Mouse (Mus musculus): ENCODE measurements around the gene Setd4. TPM values are rescaled to one million over a fixed set of nuclear protein-coding genes. Genes with fewer than 3 reads are reported as not detected.
A peak's percentile ranks its signal among the peaks of the same experiment; 100 is the strongest.

The Setd4 gene
- polyA plus RNA-seq, 1 experiment from 2014 or later, result 17.7 TPM

DNA sequence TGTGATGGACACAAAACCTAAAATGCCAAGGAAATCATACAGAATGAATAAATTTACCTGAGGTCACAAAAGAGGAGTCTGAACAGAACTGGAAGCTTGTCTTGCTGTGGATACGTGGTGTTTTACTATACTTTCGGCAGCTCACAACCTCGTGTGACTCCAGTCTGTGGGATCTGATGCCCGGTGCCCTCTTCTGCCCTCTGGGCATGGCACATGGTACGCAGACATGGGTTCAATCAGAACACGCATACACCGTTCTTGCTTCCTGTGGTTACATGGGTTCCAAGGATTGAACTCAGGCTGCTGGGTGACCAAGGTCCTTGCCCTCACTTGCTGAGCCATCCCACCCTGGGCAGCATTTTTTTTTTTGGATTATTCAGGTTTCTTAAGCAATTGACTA, 2.3 kb upstream of the Setd4 start:
- H3K36me3 ChIP-seq (replicated peaks), result peaks cover 25% of the 10 kb centered on the region
- no peak for DNase-seq (ENCODE audit: low spot score)
- H3K4me3 ChIP-seq, result no peak overlapping the region
- H3K4me1 ChIP-seq, result peaks cover 37% of the 10 kb centered on the region
- no peak overlapping the region for H3K27ac ChIP-seq (replicated peaks)
- H3K27me3 ChIP-seq (replicated peaks; ENCODE audit: low read depth, poor library complexity, severe bottlenecking), result no peaks in the 10 kb centered on the region
- H3K9me3 ChIP-seq, result no peaks in the 10 kb centered on the region
- 83% methylated on average over 7 of the region's 7 CpGs for whole genome bisulfite sequencing

DNA sequence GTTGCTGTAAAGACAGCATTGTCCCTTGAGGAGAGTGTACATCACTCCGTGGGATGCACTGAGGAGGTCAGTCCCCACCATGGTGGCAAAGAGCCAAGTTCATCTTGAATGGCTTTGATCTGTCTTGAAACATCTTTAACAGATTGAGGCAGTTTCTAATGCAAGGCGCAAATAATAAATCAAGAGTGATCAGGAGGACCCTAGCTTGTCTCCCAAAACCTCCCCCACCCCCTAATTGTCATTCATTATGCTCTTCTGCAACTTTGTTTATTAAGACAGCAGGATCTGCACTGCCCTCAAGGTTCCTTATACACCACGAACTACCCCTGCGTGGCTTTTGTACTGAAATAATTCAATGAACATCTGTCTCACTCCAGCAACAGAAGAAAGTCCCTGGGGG, 1.7 kb upstream of the Setd4 start, which contains the start of gene Cbr1:
TSS of gene Cbr1 (plus strand) at position 301 of the 400 bp plus-strand sequence.
- Histone ChIP-seq H3K4me1 (peaks cover 37% of the 10 kb centered on the region), H3K9me3 (no peaks in the 10 kb centered on the region), H3K36me3 (replicated peaks) (peaks cover 19% of the 10 kb centered on the region), H3K27ac (replicated peaks) (no peak within 1 kb of the TSS), H3K27me3 (replicated peaks; ENCODE audit: low read depth, poor library complexity, severe bottlenecking) (no peaks in the 10 kb centered on the region), H3K4me3 (peak within 1 kb of the TSS; percentile 72)
- 69% methylated on average over 4 of the region's 4 CpGs for WGBS
- no peak for DNase-seq (ENCODE audit: low spot score)

DNA sequence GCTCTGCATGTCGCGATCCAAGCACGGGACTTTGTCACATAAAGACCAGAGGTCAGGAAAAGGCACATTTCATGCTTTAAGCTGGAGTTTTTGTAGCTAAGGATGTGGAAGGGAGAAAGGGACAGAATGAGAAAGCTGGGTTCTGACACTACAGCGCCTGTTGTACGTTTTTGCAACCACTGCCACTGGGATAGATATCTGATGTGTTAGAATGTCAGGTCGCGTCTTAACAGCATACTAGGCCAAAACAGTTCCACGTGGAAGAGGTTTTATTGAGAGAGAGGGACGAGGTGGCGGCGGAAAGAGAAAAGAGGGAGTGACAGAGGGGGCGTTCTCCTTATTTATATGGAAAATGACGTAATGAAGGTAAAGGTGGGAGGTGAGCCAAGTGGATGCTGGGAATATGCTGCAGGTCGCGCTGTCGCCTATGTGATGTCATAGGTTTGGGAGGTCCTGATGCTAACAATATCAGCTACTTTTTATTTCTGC, 662 bp upstream of the Setd4 start:
- H3K27ac ChIP-seq (replicated peaks), result peak overlapping the region; percentile 93
- H3K27me3 ChIP-seq (replicated peaks; ENCODE audit: low read depth, poor library complexity, severe bottlenecking), result no peaks in the 10 kb centered on the region
- H3K9me3 ChIP-seq, result no peaks in the 10 kb centered on the region
- H3K4me1 ChIP-seq, result peaks cover 37% of the 10 kb centered on the region
- peaks cover 9% of the 10 kb centered on the region for H3K36me3 ChIP-seq (replicated peaks)
- peak overlapping the region; percentile 72 for H3K4me3 ChIP-seq
- peak; percentile 39 for DNase-seq (ENCODE audit: low spot score)
- 3% methylated on average over 16 of the region's 16 CpGs for WGBS

DNA sequence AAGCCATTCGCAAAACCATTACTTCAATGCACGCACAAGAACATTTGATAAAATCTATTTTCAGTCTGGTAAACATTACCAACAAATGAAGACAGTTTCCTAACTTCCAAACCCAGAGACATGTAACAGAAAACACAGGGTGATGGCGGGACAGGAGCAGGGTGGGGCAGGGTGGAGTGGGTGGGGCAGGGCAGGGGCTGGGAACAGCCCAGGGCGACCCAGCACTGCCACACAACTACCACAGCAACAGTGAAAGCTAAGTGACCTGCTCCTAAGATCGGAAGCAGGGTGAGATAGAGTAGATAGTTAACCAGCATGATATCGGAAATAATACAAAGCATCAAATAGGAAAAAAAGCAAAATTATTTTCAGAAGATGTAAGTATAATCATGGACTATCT, 4.4 kb downstream of the Setd4 start:
- H3K27me3 ChIP-seq (replicated peaks; ENCODE audit: low read depth, poor library complexity, severe bottlenecking), result no peaks in the 10 kb centered on the region
- H3K4me1 ChIP-seq, result peaks cover 13% of the 10 kb centered on the region
- DNase-seq (ENCODE audit: low spot score), result no peak
- no peaks in the 10 kb centered on the region for H3K9me3 ChIP-seq
- 91% methylated on average over 6 of the region's 6 CpGs for WGBS
- no peak overlapping the region for H3K4me3 ChIP-seq
- peaks cover 36% of the 10 kb centered on the region for H3K36me3 ChIP-seq (replicated peaks)
- H3K27ac ChIP-seq (replicated peaks), result no peak overlapping the region

DNA sequence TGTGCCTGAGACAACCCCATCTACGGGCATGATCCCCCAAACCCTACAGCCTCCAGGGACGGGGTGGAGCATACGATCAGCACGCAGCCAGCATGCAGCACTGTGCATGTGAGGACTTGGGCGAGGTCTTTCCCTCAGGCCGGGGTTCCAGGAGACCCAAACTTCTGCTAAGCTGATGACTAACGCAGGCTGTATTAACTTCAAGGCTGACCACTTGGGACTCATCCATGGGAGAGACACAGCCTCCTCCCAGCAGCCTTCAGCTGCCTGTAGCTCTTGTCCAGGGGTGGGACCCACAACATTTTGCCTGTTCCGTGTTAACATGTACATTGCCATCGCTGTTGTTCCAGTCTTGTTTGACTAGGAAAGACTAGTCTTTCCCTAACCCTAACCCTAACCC, 6.3 kb downstream of the Setd4 start:
- Histone ChIP-seq H3K36me3 (replicated peaks) (peaks cover 49% of the 10 kb centered on the region), H3K27ac (replicated peaks) (no peak overlapping the region), H3K9me3 (no peaks in the 10 kb centered on the region), H3K4me3 (no peak overlapping the region), H3K4me1 (no peaks in the 10 kb centered on the region), H3K27me3 (replicated peaks; ENCODE audit: low read depth, poor library complexity, severe bottlenecking) (no peaks in the 10 kb centered on the region)
- WGBS, result 96% methylated on average over 9 of the region's 9 CpGs
- no peak for DNase-seq (ENCODE audit: low spot score)

DNA sequence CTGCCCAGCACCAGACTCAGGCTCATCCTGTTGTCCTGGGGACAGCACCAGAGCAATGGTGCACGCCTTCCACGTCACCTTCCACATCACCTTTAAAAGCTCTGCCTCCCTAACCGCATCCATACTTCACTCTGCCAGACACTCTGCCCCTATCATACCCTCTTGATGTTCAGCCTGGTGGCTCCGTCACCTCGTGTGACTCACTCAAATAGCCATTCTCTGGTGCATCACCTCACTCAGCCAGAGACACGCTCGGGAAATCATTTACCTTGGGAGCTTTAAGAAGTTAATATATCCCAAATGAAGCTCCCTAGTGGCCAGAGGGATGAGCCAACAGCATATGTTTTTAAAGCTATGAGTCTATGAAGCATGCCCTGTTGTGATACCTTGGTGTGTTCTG, 7.1 kb downstream of the Setd4 start:
- WGBS, result 96% methylated on average over 7 of the region's 7 CpGs
- DNase-seq (ENCODE audit: low spot score), result no peak
- Histone ChIP-seq H3K4me3 (no peak overlapping the region), H3K27ac (replicated peaks) (no peak overlapping the region), H3K27me3 (replicated peaks; ENCODE audit: low read depth, poor library complexity, severe bottlenecking) (no peaks in the 10 kb centered on the region), H3K36me3 (replicated peaks) (peaks cover 52% of the 10 kb centered on the region), H3K4me1 (no peaks in the 10 kb centered on the region), H3K9me3 (no peaks in the 10 kb centered on the region)

DNA sequence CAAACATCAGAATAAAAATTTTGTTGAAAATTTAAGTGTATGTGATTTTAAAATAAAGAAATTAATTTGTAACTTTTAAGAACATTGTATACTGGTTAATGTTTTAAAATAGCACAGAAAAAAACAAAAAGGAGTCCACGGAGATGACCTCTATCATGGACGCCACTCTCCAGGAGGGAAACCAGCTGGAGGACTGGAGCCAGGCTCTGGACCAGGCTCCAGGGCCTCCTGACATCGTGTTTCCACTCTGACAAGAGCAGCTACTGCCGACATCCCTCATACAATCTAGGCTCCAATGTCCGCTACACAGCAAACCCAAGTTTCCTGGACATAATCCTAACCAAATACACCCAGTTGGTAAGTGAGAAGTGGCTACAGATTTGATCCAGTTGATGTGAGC, 8.1 kb downstream of the Setd4 start:
- Histone ChIP-seq H3K36me3 (replicated peaks) (peaks cover 56% of the 10 kb centered on the region), H3K27ac (replicated peaks) (no peak overlapping the region), H3K4me1 (no peaks in the 10 kb centered on the region), H3K9me3 (no peaks in the 10 kb centered on the region), H3K4me3 (no peak overlapping the region), H3K27me3 (replicated peaks; ENCODE audit: low read depth, poor library complexity, severe bottlenecking) (no peaks in the 10 kb centered on the region)
- 91% methylated on average over 5 of the region's 5 CpGs for WGBS
- DNase-seq (ENCODE audit: low spot score), result no peak

DNA sequence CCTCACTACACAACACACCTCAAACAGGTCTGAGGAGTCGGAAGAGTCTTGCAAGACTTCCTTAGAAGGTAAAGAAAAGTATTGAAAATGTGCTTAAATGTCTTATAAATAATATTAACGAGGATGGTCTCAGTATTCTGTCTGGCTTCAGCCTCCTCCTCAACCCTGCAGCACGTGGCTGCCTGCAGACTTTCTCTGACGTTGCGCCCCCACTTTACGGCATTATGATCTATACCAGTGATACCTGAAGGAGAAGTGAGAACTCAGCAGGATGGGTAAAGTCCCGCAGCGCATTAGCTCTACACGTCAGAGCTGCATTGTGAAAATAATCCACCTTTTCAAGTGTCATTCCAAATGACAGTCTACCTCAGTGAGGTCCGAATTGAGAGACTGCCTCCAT, 9.4 kb downstream of the Setd4 start:
- 93% methylated on average over 10 of the region's 10 CpGs for WGBS
- H3K9me3 ChIP-seq, result no peaks in the 10 kb centered on the region
- H3K27ac ChIP-seq (replicated peaks), result no peak overlapping the region
- DNase-seq (ENCODE audit: low spot score), result no peak
- H3K36me3 ChIP-seq (replicated peaks), result peaks cover 70% of the 10 kb centered on the region
- H3K27me3 ChIP-seq (replicated peaks; ENCODE audit: low read depth, poor library complexity, severe bottlenecking), result no peaks in the 10 kb centered on the region
- no peak overlapping the region for H3K4me3 ChIP-seq
- no peaks in the 10 kb centered on the region for H3K4me1 ChIP-seq

DNA sequence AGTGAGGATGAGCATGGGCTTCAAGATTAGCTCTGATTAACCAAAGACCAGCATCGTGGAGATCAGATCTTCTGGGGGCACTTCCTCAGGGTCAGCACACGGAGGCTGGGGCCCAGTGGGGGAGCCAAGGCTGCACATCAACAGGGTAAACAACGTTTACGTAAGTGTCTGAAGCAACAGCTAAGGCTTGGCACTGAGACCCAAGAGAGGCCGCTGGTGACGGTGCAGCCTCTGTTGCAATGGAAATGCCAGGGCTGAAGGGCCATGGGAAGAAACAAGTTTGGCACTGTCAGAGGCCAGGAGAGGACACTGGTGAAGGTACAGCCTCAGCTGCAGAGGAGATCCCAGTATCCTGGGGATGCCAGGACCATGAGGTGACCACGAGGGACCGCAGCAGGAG, 10.5 kb downstream of the Setd4 start:
- no peak overlapping the region for H3K27ac ChIP-seq (replicated peaks)
- no peaks in the 10 kb centered on the region for H3K9me3 ChIP-seq
- WGBS, result 90% methylated on average over 8 of the region's 8 CpGs
- no peak overlapping the region for H3K4me3 ChIP-seq
- H3K27me3 ChIP-seq (replicated peaks; ENCODE audit: low read depth, poor library complexity, severe bottlenecking), result no peaks in the 10 kb centered on the region
- peaks cover 70% of the 10 kb centered on the region for H3K36me3 ChIP-seq (replicated peaks)
- H3K4me1 ChIP-seq, result no peaks in the 10 kb centered on the region
- no peak for DNase-seq (ENCODE audit: low spot score)

DNA sequence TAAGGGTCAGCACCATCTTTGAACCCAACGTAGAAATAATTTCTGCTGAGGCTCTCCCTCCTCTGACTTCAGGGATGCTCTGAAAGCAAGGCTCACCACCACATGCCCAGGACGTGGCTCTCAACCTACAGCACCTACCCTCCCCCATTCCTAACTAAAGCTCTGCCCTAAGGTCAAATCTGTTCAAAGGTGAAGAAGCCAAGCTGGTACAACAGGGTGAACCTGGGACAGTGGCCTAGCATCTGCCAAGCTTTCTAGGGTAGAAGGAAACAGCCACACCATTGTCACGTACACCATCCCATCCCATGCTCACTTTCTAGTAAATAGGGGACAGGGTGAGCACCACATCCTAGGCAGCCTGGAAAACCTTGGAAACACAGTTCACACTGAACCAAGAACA, 11.2 kb downstream of the Setd4 start:
- no peak overlapping the region for H3K4me3 ChIP-seq
- no peaks in the 10 kb centered on the region for H3K27me3 ChIP-seq (replicated peaks; ENCODE audit: low read depth, poor library complexity, severe bottlenecking)
- WGBS, result 88% methylated on average over 3 of the region's 3 CpGs
- peaks cover 7% of the 10 kb centered on the region for H3K4me1 ChIP-seq
- H3K36me3 ChIP-seq (replicated peaks), result peaks cover 63% of the 10 kb centered on the region
- no peaks in the 10 kb centered on the region for H3K9me3 ChIP-seq
- no peak for DNase-seq (ENCODE audit: low spot score)
- H3K27ac ChIP-seq (replicated peaks), result no peak overlapping the region

DNA sequence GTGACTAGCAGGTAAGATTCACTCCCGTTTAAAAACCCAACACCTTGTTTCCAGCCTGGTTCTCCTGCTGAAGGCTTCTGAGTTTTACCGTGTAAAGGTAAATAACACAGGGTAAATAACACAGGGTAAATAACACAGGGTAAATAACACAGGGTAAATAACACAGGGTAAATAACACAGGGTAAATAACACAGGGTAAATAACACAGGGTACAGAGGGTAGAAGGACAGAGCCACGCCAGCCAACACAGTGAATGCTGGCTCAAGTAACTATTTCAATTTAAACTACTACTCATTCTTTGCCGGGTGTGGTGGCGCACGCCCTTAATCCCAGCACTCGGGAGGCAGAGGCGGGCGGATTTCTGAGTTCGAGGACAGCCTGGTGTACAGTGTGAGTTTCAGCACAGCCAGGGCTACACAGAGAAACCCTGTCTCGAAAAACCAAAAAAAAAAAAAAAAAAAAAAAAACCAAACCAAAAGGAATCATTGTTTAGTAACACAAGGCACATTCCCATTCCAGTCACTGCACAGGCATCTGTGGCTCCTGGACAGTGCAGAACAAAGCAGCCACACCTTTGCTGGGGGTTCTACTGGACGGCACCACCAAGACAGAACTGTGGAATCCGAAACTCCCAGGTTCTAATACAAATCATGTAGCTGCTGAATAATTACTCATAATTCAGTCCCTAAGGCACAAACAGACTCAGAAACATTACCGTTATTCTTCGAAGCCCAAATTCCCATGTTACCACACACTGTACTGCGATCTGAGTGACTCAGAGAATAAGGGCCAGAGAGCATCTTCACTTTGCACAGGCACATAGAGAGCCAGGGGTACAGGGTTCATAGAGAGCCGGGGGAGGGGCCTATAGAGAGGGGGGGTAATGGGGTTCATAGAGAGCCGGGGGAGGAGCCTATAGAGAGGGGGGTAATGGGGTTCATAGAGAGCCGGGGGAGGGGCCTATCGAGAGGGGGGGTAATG, 12.1 kb downstream of the Setd4 start:
- 95% methylated on average over 20 of the region's 20 CpGs for WGBS
- Histone ChIP-seq H3K4me1 (peaks cover 14% of the 10 kb centered on the region), H3K9me3 (no peaks in the 10 kb centered on the region), H3K36me3 (replicated peaks) (peaks cover 53% of the 10 kb centered on the region), H3K27ac (replicated peaks) (no peak overlapping the region), H3K27me3 (replicated peaks; ENCODE audit: low read depth, poor library complexity, severe bottlenecking) (no peaks in the 10 kb centered on the region), H3K4me3 (no peak overlapping the region)
- DNase-seq (ENCODE audit: low spot score), result no peak

DNA sequence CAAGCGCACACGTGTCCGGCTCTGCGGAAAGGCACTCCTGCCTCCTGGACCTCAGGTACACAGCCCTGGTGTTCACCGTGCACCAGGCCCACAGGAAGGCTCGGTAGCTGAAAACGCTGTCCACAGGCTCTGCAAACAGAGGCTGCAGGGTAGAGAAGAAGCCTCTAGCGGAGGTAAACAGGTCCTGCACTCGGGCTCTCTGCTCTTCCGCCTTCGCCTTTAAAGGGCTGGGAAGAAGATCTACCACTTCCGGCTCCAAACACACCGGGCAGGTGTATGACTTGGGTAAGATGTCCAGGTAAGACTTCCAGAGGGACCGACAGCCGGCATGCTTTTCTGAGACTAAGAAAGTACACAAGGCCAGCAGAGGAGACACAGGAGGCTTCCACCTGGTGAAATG, 12.9 kb downstream of the Setd4 start:
- Histone ChIP-seq H3K27ac (replicated peaks) (no peak overlapping the region), H3K9me3 (no peaks in the 10 kb centered on the region), H3K27me3 (replicated peaks; ENCODE audit: low read depth, poor library complexity, severe bottlenecking) (no peaks in the 10 kb centered on the region), H3K4me3 (no peak overlapping the region), H3K36me3 (replicated peaks) (peaks cover 54% of the 10 kb centered on the region), H3K4me1 (peaks cover 19% of the 10 kb centered on the region)
- no peak for DNase-seq (ENCODE audit: low spot score)
- 94% methylated on average over 15 of the region's 15 CpGs for WGBS

DNA sequence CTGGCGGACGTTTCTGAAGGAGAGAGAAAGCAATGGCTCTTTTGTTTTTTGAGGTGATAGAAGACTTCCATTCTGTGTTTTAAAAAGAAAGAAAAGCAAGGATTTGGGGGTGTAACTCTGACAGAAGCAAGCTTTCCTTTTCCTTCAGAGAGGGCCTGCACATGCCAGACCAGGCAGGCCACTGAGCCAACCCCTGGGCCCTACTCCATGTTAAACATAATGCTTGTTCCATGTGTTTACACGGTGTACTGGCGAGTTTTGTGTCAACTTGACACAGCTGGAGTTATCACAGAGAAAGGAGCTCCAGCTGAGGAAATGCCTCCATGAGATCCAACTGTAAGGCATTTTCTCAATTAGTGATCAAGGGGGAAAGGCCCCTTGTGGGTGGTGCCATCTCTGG, 15.6 kb downstream of the Setd4 start:
- H3K36me3 ChIP-seq (replicated peaks), result peaks cover 65% of the 10 kb centered on the region

More for the DNA sequence above, 15.6 kb downstream of the Setd4 start:
- WGBS, result 74% methylated on average over 4 of the region's 4 CpGs
- no peak overlapping the region for H3K4me3 ChIP-seq
- no peak for DNase-seq (ENCODE audit: low spot score)
- no peaks in the 10 kb centered on the region for H3K9me3 ChIP-seq
- no peaks in the 10 kb centered on the region for H3K27me3 ChIP-seq (replicated peaks; ENCODE audit: low read depth, poor library complexity, severe bottlenecking)
- peaks cover 23% of the 10 kb centered on the region for H3K4me1 ChIP-seq
- H3K27ac ChIP-seq (replicated peaks), result no peak overlapping the region

All from embryonic facial prominence, embryonic 10.5 days (tissue).